Mouse (Mus musculus) cortical plate, adult 2 months (tissue): ENCODE data around the gene H2-DMa.

Experiments used
- CTCF ChIP-seq: fragments of 200-500 bp; IDR thresholded peaks from 2 replicates; pipeline ENCODE4 v1.5.1; 2011; ENCODE audit warnings: mild to moderate bottlenecking, control low read depth, low read length; ENCODE audit not compliant: insufficient read depth; ENCODE audit errors: extremely low read depth
- POLR2A ChIP-seq: fragments of 200-500 bp; IDR thresholded peaks from 2 replicates; pipeline ENCODE4 v1.6.1; 2011; ENCODE audit warnings: mild to moderate bottlenecking, low read length, control low read depth; ENCODE audit not compliant: insufficient read depth; ENCODE audit errors: extremely low read depth

GRCm38 (mm10) chr17:34169279-34169678, 49.9 kb downstream of the H2-DMa start:
- TF ChIP-seq CTCF (peak; percentile 83), POLR2A (no peak)
